Mouse (Mus musculus) spleen, adult 2 months (tissue): ENCODE results near the gene Zfp239. TPM values are rescaled to one million over a fixed set of nuclear protein-coding genes. Genes with fewer than 3 reads are reported as not detected.
A peak's percentile ranks its signal among the peaks of the same experiment; 100 is the strongest.

Source experiments
- DNase-seq, 2 experiments: peaks; one replicate each; pipeline versions ENCODE4 v3.0.0 to v3.0.0-alpha.2; 2012 to 2021; ENCODE audit warnings: low spot score in 2 of 2, low read depth in 1 of 2
- H3K27ac ChIP-seq: fragments of 200-500 bp; 2 replicates; pipeline ENCODE4 v1.5.1; 2012; ENCODE audit warnings: low read length, inconsistent platforms; ENCODE audit not compliant: insufficient read depth
- H3K27me3 ChIP-seq: fragments of 200-500 bp; 2 replicates; pipeline ENCODE4 v1.6.1; 2012; ENCODE audit warnings: mild to moderate bottlenecking, moderate library complexity, low read length, inconsistent platforms; ENCODE audit not compliant: control insufficient read depth, insufficient read depth
- H3K36me3 ChIP-seq: fragments of 200-500 bp; 2 replicates; pipeline ENCODE4 v1.6.1; 2012; ENCODE audit warnings: mild to moderate bottlenecking, low read length, inconsistent platforms; ENCODE audit not compliant: control insufficient read depth, insufficient read depth
- H3K4me1 ChIP-seq: fragments of 200-500 bp; 2 replicates; pipeline ENCODE4 v1.6.1; 2011; ENCODE audit warnings: inconsistent platforms; ENCODE audit not compliant: control insufficient read depth, insufficient read depth, insufficient read length
- H3K4me3 ChIP-seq: fragments of 200-500 bp; 2 replicates; pipeline ENCODE4 v1.5.1; 2011; ENCODE audit warnings: mild to moderate bottlenecking, inconsistent platforms; ENCODE audit not compliant: insufficient read depth, insufficient read length; ENCODE audit errors: extremely low read depth
- CTCF ChIP-seq: fragments of 200-500 bp; IDR thresholded peaks from 2 replicates; pipeline ENCODE4 v1.5.1; 2011; ENCODE audit warnings: mild to moderate bottlenecking, inconsistent platforms; ENCODE audit not compliant: insufficient read depth, insufficient read length, insufficient replicate concordance; ENCODE audit errors: extremely low read depth
- POLR2A ChIP-seq: fragments of 200-500 bp; IDR thresholded peaks from 2 replicates; pipeline ENCODE4 v1.6.1; 2011; ENCODE audit warnings: low read depth, low read length, inconsistent platforms
- WGBS: fragments of 180-500 bp; shearing (Covaris S2); methylation state at CpG from one replicate; pipeline ENCODE4 v1.1.7; 2018; 5-methylcytosine and 5-hydroxymethylcytosine counted together
- polyA plus RNA-seq: library from polyadenylated mRNA; depleted of rRNA; stranded (reverse); fragments of >200 nt; gene quantifications from 2 replicates; pipeline ENCODE4 v1.2.3, GENCODE M21; 2012

The Zfp239 gene
- polyA plus RNA-seq, 1 experiment: 1.4 TPM

DNA sequence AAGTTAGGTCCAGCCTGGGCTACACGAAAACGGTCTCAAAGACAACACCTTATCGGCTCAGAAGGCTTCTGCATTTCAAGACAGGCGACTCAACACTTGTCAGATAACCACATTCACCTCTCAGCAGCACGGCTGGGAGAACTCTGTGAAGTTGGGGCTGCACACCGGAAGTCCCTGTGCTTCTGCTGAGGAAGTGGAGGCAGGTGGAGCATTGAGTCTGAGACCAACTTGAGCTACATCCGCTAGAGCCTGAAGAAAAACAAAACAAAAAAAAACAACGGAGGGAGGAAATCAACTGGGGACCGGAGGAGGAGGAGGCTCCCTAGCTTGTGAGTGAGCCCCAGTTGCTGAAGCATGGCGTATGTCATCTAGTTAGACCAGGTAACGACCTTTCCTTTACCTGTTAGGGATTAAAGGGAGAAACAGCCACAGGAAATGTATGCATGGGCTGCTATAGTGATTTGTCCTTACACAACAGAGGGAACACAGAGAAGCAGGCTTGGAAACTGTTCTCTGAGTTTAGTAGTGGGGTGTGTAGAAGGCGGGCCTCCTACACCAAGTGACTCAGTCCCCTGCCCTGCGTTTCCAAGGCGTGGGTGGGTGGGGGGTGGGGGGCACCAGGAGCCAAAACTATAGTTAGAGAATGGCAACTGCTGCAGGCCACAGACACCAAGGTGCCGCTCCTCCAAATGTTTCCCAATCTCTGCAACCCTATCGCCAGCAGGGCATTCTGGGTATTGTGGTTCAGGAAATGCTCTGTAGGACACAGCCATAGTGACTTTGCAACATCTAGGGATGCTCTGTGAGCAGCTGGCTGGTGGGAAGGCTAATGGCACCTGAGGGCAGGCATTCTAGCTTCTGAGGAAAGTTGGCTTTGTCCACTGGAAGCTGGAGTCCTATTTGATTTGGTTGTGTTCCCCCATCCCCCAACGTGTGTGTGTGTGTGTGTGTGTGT is 38.5 kb downstream of the Zfp239 start, which contains the start of gene Hnrnpf:
Gene Hnrnpf, plus strand, starts transcription at position 199 of the 955 bp plus-strand sequence.
- no peaks in the 10 kb centered on the region for H3K27me3 ChIP-seq
- WGBS: 8% methylated on average over 17 of the region's 17 CpGs
- H3K4me3 ChIP-seq: peak within 1 kb of the TSS; percentile 56
- peak within 1 kb of the TSS; percentile 94 for H3K27ac ChIP-seq
- peaks cover 5% of the 10 kb centered on the region; the same call in 1 of the 2 replicates for H3K4me1 ChIP-seq
- no peaks in the 10 kb centered on the region for H3K36me3 ChIP-seq
- peak; percentile 27 for TF ChIP-seq POLR2A
- no peak for TF ChIP-seq CTCF
- DNase-seq: peak; percentile 80 to 85

DNA sequence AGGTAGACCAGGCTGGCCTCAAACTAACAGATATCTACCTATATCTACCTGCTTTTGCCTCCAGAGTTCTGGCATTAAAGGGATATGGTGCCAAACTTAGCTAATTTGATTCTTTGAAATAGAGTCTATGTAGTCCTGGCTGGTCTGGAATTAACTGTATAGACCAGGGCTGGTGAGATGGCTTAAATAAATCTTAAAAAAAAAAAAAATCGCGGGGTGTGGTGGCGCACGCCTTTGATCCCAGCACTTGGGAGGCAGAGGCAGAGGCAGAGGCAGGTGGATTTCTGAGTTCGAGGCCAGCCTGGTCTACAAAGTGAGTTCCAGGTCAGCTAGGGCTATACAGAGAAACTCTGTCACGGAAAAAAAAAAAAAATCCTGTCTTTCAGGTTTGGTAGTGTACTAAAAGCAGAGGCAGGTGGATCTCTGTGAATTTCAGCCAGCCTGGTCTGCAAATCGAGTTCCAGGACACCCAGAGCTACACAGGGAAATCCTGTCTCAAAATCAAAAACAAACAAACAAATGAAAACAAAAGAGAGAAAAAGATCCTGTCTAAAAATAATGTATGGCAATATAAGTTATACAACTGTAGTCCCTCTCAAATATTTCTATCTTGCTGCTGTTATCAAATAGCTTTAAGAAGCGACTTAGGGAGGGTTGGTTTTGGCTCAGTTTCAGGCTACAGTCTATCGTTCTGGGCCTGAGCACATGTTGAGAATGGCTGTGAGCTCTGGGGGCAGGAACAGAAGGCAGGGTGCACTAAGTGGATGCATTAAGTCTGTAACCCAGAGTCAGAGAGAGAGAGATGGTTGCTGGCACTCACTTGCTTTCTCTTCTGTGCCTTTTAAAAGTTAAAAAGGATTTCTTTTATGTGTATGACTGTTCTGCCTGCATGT is 39.9 kb downstream of the Zfp239 start:
- H3K27ac ChIP-seq: peak overlapping the region; percentile 59
- TF ChIP-seq CTCF (no peak), POLR2A (no peak)

DNA sequence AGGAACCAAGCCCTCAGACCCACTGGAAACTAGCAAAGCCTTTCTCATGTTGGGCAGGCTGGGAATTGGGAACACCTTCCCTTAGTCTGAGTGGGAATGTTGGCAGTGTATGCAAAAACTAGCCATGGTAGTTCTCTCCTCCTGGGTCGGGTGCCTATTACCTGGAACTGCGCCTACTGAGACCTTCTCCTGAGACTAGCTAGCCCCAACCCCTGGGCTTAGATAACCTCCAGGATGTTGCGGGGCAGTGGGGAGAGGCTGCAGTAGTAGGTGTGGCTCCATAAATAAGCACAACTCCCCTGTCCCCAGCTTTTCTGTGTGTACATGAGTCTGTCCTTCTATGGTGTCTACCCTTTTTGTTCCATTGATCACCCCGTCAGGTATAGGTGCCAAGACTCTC is 40.7 kb downstream of the Zfp239 start:
- peak overlapping the region; percentile 58 for H3K27ac ChIP-seq
- H3K4me1 ChIP-seq: peaks cover 5% of the 10 kb centered on the region; the same call in 1 of the 2 replicates
- TF ChIP-seq CTCF: no peak
- TF ChIP-seq POLR2A: no peak
- no peaks in the 10 kb centered on the region for H3K36me3 ChIP-seq
- no peak for DNase-seq
- H3K4me3 ChIP-seq: no peak overlapping the region
- no peaks in the 10 kb centered on the region for H3K27me3 ChIP-seq
- 63% methylated on average over 4 of the region's 4 CpGs for WGBS

More for the DNA sequence above, 39.9 kb downstream of the Zfp239 start:
- Histone ChIP-seq H3K27me3 (no peaks in the 10 kb centered on the region), H3K4me3 (no peak overlapping the region), H3K36me3 (no peaks in the 10 kb centered on the region), H3K4me1 (peaks cover 5% of the 10 kb centered on the region; the same call in 1 of the 2 replicates)
- no peak for DNase-seq
- 57% methylated on average over 9 of the region's 9 CpGs for WGBS

DNA sequence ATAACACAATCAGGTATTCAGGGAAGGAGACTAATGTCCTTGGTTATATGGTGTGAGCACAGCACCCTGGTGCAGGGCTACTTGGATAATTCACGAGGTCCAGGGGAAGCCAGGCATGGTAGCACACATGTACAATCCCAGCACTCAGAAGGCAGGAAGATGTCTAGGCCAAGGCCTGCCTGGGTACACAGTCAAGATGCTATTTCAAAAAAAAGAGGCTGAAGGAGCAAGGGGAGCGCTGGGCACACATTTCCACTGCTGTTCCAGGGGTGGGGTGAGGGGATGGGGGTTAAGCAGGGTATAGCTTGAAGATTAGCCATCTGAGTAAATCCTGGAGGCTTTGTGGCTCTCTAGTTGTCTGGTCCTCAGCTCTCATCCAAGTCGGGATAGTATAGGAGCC is 41.9 kb downstream of the Zfp239 start:
- TF ChIP-seq CTCF (no peak), POLR2A (no peak)
- H3K27ac ChIP-seq: no peak overlapping the region
- H3K36me3 ChIP-seq: no peaks in the 10 kb centered on the region
- H3K4me1 ChIP-seq: peaks cover 5% of the 10 kb centered on the region; the same call in 1 of the 2 replicates
- no peak for DNase-seq
- H3K27me3 ChIP-seq: no peaks in the 10 kb centered on the region
- no peak overlapping the region for H3K4me3 ChIP-seq
- WGBS: 91% methylated on average over 3 of the region's 3 CpGs

DNA sequence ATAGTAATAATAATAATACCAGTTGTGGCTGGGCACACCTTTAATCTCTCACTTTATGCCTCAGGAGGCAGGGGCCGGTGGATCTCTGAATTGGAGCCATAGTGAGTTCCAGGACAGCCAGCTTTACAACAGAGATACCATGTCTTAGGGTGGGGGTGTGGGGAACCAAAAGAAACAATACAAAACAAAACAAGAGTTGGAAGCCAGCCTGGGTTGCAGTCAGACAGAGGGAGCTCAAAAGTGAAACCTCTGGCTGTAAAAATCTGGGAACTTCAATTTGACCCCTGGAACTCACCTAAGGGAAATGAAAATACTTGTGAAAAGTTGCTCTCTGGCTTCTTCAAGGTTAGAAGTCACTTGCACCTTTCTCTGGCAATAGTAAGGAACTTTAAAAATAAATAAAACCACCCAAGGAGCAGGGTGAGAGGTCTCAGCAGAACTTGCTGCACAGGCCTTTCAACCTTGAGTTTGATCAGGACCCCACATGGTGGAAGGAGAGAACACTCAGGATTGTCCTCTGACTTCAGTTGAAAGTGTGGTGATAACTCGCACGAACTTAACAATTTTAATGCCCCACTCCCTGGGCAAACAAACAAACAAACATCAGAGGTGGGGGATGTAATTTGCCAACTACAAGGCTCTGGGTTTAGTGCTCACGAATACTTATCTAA is 43.5 kb downstream of the Zfp239 start:
- TF ChIP-seq CTCF (no peak), POLR2A (no peak)
- peaks cover 4% of the 10 kb centered on the region; the same call in 1 of the 2 replicates for H3K4me1 ChIP-seq
- H3K4me3 ChIP-seq: no peak overlapping the region
- H3K27me3 ChIP-seq: no peaks in the 10 kb centered on the region
- 20% methylated on average over 4 of the region's 4 CpGs for WGBS
- no peak for DNase-seq
- H3K27ac ChIP-seq: peak overlapping the region; percentile 10; the same call in 1 of the 2 replicates
- H3K36me3 ChIP-seq: no peaks in the 10 kb centered on the region

DNA sequence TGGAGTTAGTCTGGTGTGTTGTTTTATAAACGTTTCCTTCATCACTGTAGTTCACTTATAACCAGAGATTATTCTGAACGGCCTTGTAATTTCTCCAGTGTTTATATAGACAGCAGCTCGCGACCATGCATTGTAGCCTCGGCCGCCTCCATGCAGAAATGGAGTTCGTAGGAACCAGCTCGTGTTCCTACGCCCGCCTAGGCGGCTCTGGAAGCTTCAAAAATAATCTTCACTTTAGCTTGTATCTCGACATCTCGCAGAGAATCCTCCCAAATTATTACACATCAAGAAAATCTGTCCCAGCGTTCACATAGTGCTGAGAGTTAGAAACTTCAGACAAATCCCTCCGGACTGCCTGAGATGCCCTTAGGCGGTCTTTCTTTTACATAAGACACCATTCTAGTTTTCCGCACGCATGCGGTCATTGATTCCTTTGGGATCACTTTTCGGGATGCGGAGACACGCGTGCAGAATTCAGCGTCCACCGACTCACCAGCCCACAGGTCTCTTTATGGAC is 44.2 kb downstream of the Zfp239 start:
- Histone ChIP-seq H3K27me3 (no peaks in the 10 kb centered on the region), H3K4me1 (peaks cover 4% of the 10 kb centered on the region; the same call in 1 of the 2 replicates), H3K4me3 (peak overlapping the region; percentile 59), H3K36me3 (no peaks in the 10 kb centered on the region), H3K27ac (peak overlapping the region; percentile 59)
- DNase-seq: no peak
- WGBS: 1% methylated on average over 25 of the region's 25 CpGs
- no peak for TF ChIP-seq CTCF
- no peak for TF ChIP-seq POLR2A
